Mouse (Mus musculus) liver, adult (tissue): ENCODE measurements around the gene Tomm70a.

Source experiments
- GATA4 ChIP-seq: IDR thresholded peaks from 2 replicates; pipeline ENCODE4 v1.6.1; 2014; ENCODE audit warnings: mild to moderate bottlenecking, low read length; ENCODE audit not compliant: insufficient replicate concordance

The Tomm70a gene

GRCm38 (mm10) chr16:57126268-57126667 is 4.8 kb downstream of the Tomm70a start:
- no peak for TF ChIP-seq GATA4

- TF ChIP-seq GATA4, result no peak
Measured at GRCm38 (mm10) chr16:57127825-57128224, 6.3 kb downstream of the Tomm70a start.

- no peak for TF ChIP-seq GATA4
Measured at GRCm38 (mm10) chr16:57130752-57131400, 9.4 kb downstream of the Tomm70a start.

GRCm38 (mm10) chr16:57131544-57131943 is 10.0 kb downstream of the Tomm70a start:
- no peak for TF ChIP-seq GATA4

GRCm38 (mm10) chr16:57132326-57132725 is 10.8 kb downstream of the Tomm70a start:
- no peak for TF ChIP-seq GATA4

GRCm38 (mm10) chr16:57133611-57134010 is 12.1 kb downstream of the Tomm70a start:
- TF ChIP-seq GATA4, result no peak

GRCm38 (mm10) chr16:57144741-57145140 is 23.2 kb downstream of the Tomm70a start:
- no peak for TF ChIP-seq GATA4

- no peak for TF ChIP-seq GATA4
Measured at GRCm38 (mm10) chr16:57151437-57151836, 29.9 kb downstream of the Tomm70a start.

GRCm38 (mm10) chr16:57155899-57156298 is 34.4 kb downstream of the Tomm70a start:
- TF ChIP-seq GATA4, result no peak

- no peak for TF ChIP-seq GATA4
Measured at GRCm38 (mm10) chr16:57157076-57157475, 35.6 kb downstream of the Tomm70a start.

- TF ChIP-seq GATA4, result no peak
Measured at GRCm38 (mm10) chr16:57157728-57158127, 36.2 kb downstream of the Tomm70a start.

- peak; percentile 8; the same call in 1 of the 2 replicates for TF ChIP-seq GATA4
Measured at GRCm38 (mm10) chr16:57159835-57160234, 38.3 kb downstream of the Tomm70a start.

- no peak for TF ChIP-seq GATA4
Measured at GRCm38 (mm10) chr16:57162841-57163240, 41.3 kb downstream of the Tomm70a start.

- no peak for TF ChIP-seq GATA4
Measured at GRCm38 (mm10) chr16:57163694-57164093, 42.2 kb downstream of the Tomm70a start.

- no peak for TF ChIP-seq GATA4
Measured at GRCm38 (mm10) chr16:57165157-57165556, 43.7 kb downstream of the Tomm70a start.

GRCm38 (mm10) chr16:57166086-57166485 is 44.6 kb downstream of the Tomm70a start:
- peak; percentile 11; the same call in 1 of the 2 replicates for TF ChIP-seq GATA4
